Mouse (Mus musculus) hindbrain, embryonic 15.5 days (tissue): ENCODE data around the gene Loxl4. TPM values are rescaled to one million over a fixed set of nuclear protein-coding genes. Genes with fewer than 3 reads are reported as not detected.

Source experiments
- ATAC-seq: fragments of 200-750 bp; cut with Nextera tagmentation; 2 replicates; pipeline ENCODE4 v1.8.0; 2017; ENCODE audit warnings: low read depth, moderate number of reproducible peaks, moderate TSS enrichment; ENCODE audit not compliant: low FRiP score
- H3K27ac ChIP-seq: fragments of 300-500 bp; sonication (generic); replicated peaks from 2 replicates; pipeline ENCODE4 v1.5.1; 2015; ENCODE audit warnings: mild to moderate bottlenecking, inconsistent platforms
- H3K27me3 ChIP-seq: fragments of 300-500 bp; sonication (generic); 2 replicates; pipeline ENCODE4 v1.6.1; 2015; ENCODE audit warnings: control low read depth, inconsistent platforms
- H3K36me3 ChIP-seq: fragments of 300-500 bp; sonication (generic); 2 replicates; pipeline ENCODE4 v1.6.1; 2015; ENCODE audit warnings: control low read depth, inconsistent platforms
- H3K4me1 ChIP-seq: fragments of 300-500 bp; sonication (generic); replicated peaks from 2 replicates; pipeline ENCODE4 v1.6.1; 2015; ENCODE audit warnings: control low read depth, inconsistent platforms
- H3K4me2 ChIP-seq: fragments of 300-500 bp; sonication (generic); 2 replicates; pipeline ENCODE4 v1.6.1; 2015; ENCODE audit warnings: moderate library complexity, mild to moderate bottlenecking, inconsistent platforms
- H3K4me3 ChIP-seq: fragments of 300-500 bp; sonication (generic); 2 replicates; pipeline ENCODE4 v1.5.1; 2015; ENCODE audit warnings: mild to moderate bottlenecking, inconsistent platforms
- H3K9ac ChIP-seq: fragments of 300-500 bp; sonication (generic); 2 replicates; pipeline ENCODE4 v1.6.1; 2015; ENCODE audit warnings: inconsistent platforms
- H3K9me3 ChIP-seq: fragments of 300-500 bp; sonication (generic); 2 replicates; pipeline ENCODE4 v1.6.1; 2016; ENCODE audit warnings: control low read depth, inconsistent platforms
- WGBS: fragments of 180-500 bp; shearing (Covaris S2); methylation state at CpG from one replicate; pipeline ENCODE4 v1.1.7; 2015; 5-methylcytosine and 5-hydroxymethylcytosine counted together
- polyA plus RNA-seq: library from polyadenylated mRNA; unstranded; fragments of >200 nt; fragmentation: Nextera tagmentation; extraction: Ambion mirVana; gene quantifications from 2 replicates; pipeline ENCODE4 v1.2.1, GENCODE M21; 2015

Gene Loxl4
- polyA plus RNA-seq, 1 experiment from 2014 or later = not detected

GRCm38 (mm10) chr19:42583677-42584076 lies 28.9 kb downstream of the Loxl4 start:
- WGBS = 93% methylated on average over 5 of the region's 5 CpGs
- no peak overlapping the region for H3K27ac ChIP-seq
- H3K27me3 ChIP-seq = no peaks in the 10 kb centered on the region
- no peak for ATAC-seq
- no peak overlapping the region for H3K4me2 ChIP-seq
- no peaks in the 10 kb centered on the region for H3K9me3 ChIP-seq
- peaks cover 4% of the 10 kb centered on the region; the same call in 1 of the 2 replicates for H3K36me3 ChIP-seq
- no peak overlapping the region for H3K9ac ChIP-seq
- no peaks in the 10 kb centered on the region for H3K4me1 ChIP-seq
- H3K4me3 ChIP-seq = no peak overlapping the region

- no peak for ATAC-seq
- Histone ChIP-seq H3K27me3 (no peaks in the 10 kb centered on the region), H3K9ac (no peak overlapping the region), H3K4me3 (no peak overlapping the region), H3K36me3 (peaks cover 4% of the 10 kb centered on the region; the same call in 1 of the 2 replicates), H3K27ac (no peak overlapping the region), H3K4me2 (no peak overlapping the region), H3K9me3 (no peaks in the 10 kb centered on the region), H3K4me1 (no peaks in the 10 kb centered on the region)
- WGBS = 84% methylated on average over 13 of the region's 13 CpGs
Observed at GRCm38 (mm10) chr19:42582811-42583370, 29.7 kb downstream of the Loxl4 start.

GRCm38 (mm10) chr19:42580701-42581100 lies 31.9 kb downstream of the Loxl4 start:
- no peak overlapping the region for H3K4me2 ChIP-seq
- H3K9me3 ChIP-seq = no peaks in the 10 kb centered on the region
- WGBS = 50% methylated on average over 4 of the region's 4 CpGs
- no peak overlapping the region for H3K4me3 ChIP-seq
- no peak overlapping the region for H3K27ac ChIP-seq
- H3K27me3 ChIP-seq = no peaks in the 10 kb centered on the region
- peaks cover 4% of the 10 kb centered on the region; the same call in 1 of the 2 replicates for H3K36me3 ChIP-seq
- no peaks in the 10 kb centered on the region for H3K4me1 ChIP-seq
- no peak for ATAC-seq
- no peak overlapping the region for H3K9ac ChIP-seq

- ATAC-seq = no peak
- peaks cover 2% of the 10 kb centered on the region; the same call in 1 of the 2 replicates for H3K36me3 ChIP-seq
- H3K4me3 ChIP-seq = no peak overlapping the region
- WGBS = 88% methylated on average over 4 of the region's 4 CpGs
- H3K27ac ChIP-seq = no peak overlapping the region
- H3K9ac ChIP-seq = no peak overlapping the region
- H3K4me2 ChIP-seq = no peak overlapping the region
- no peaks in the 10 kb centered on the region for H3K27me3 ChIP-seq
- H3K9me3 ChIP-seq = no peaks in the 10 kb centered on the region
- H3K4me1 ChIP-seq = no peaks in the 10 kb centered on the region
Observed at GRCm38 (mm10) chr19:42578631-42579030, 34.0 kb downstream of the Loxl4 start.

- Histone ChIP-seq H3K4me1 (no peaks in the 10 kb centered on the region), H3K9ac (no peak overlapping the region), H3K9me3 (no peaks in the 10 kb centered on the region), H3K27ac (no peak overlapping the region), H3K27me3 (no peaks in the 10 kb centered on the region), H3K36me3 (no peaks in the 10 kb centered on the region), H3K4me2 (no peak overlapping the region), H3K4me3 (no peak overlapping the region)
- WGBS = 77% methylated on average over 1 of the region's 1 CpGs
- no peak for ATAC-seq
Observed at GRCm38 (mm10) chr19:42576856-42577255, 35.8 kb downstream of the Loxl4 start.

- no peak overlapping the region for H3K27ac ChIP-seq
- ATAC-seq = no peak
- WGBS = 93% methylated on average over 2 of the region's 2 CpGs
- no peaks in the 10 kb centered on the region for H3K36me3 ChIP-seq
- no peak overlapping the region for H3K4me3 ChIP-seq
- 0 out of 2 replicates have a peak, but pooled peaks cover 5% of the 10 kb centered on the region for H3K4me1 ChIP-seq
- no peaks in the 10 kb centered on the region for H3K9me3 ChIP-seq
- H3K27me3 ChIP-seq = no peaks in the 10 kb centered on the region
- H3K9ac ChIP-seq = no peak overlapping the region
- H3K4me2 ChIP-seq = no peak overlapping the region
Observed at GRCm38 (mm10) chr19:42575317-42575716, 37.3 kb downstream of the Loxl4 start.

- Histone ChIP-seq H3K4me3 (no peak overlapping the region), H3K27me3 (no peaks in the 10 kb centered on the region), H3K9me3 (no peaks in the 10 kb centered on the region), H3K36me3 (no peaks in the 10 kb centered on the region), H3K4me1 (0 out of 2 replicates have a peak, but pooled peaks cover 5% of the 10 kb centered on the region), H3K9ac (no peak overlapping the region), H3K4me2 (no peak overlapping the region), H3K27ac (no peak overlapping the region)
- 68% methylated on average over 4 of the region's 4 CpGs for WGBS
- no peak for ATAC-seq
Observed at GRCm38 (mm10) chr19:42571291-42571690, 41.3 kb downstream of the Loxl4 start.

- no peak overlapping the region for H3K4me2 ChIP-seq
- no peak for ATAC-seq
- no peak overlapping the region for H3K27ac ChIP-seq
- 0 out of 2 replicates have a peak, but pooled peaks cover 5% of the 10 kb centered on the region for H3K4me1 ChIP-seq
- no peaks in the 10 kb centered on the region for H3K36me3 ChIP-seq
- H3K9me3 ChIP-seq = no peaks in the 10 kb centered on the region
- H3K4me3 ChIP-seq = no peak overlapping the region
- no peaks in the 10 kb centered on the region for H3K27me3 ChIP-seq
- no peak overlapping the region for H3K9ac ChIP-seq
- WGBS = 78% methylated on average over 2 of the region's 2 CpGs
Observed at GRCm38 (mm10) chr19:42569076-42569475, 43.5 kb downstream of the Loxl4 start.

GRCm38 (mm10) chr19:42567020-42567419 lies 45.6 kb downstream of the Loxl4 start:
- 0 out of 2 replicates have a peak, but pooled peaks cover 5% of the 10 kb centered on the region for H3K4me1 ChIP-seq
- H3K4me2 ChIP-seq = no peak overlapping the region
- no peaks in the 10 kb centered on the region for H3K36me3 ChIP-seq
- H3K4me3 ChIP-seq = no peak overlapping the region
- no peak for ATAC-seq
- no peaks in the 10 kb centered on the region for H3K9me3 ChIP-seq
- no peak overlapping the region for H3K27ac ChIP-seq
- H3K9ac ChIP-seq = no peak overlapping the region
- H3K27me3 ChIP-seq = no peaks in the 10 kb centered on the region

GRCm38 (mm10) chr19:42566283-42567019 lies 46.2 kb downstream of the Loxl4 start:
- Histone ChIP-seq H3K36me3 (no peaks in the 10 kb centered on the region), H3K27me3 (no peaks in the 10 kb centered on the region), H3K4me2 (no peak overlapping the region), H3K9ac (no peak overlapping the region), H3K4me1 (0 out of 2 replicates have a peak, but pooled peaks cover 5% of the 10 kb centered on the region), H3K9me3 (no peaks in the 10 kb centered on the region), H3K27ac (no peak overlapping the region), H3K4me3 (no peak overlapping the region)
- ATAC-seq = no peak
- 96% methylated on average over 4 of the region's 4 CpGs for WGBS

GRCm38 (mm10) chr19:42563726-42564270 lies 48.8 kb downstream of the Loxl4 start:
- Histone ChIP-seq H3K4me2 (no peak overlapping the region), H3K27me3 (no peaks in the 10 kb centered on the region), H3K4me3 (no peak overlapping the region), H3K4me1 (no peaks in the 10 kb centered on the region), H3K9ac (no peak overlapping the region), H3K9me3 (no peaks in the 10 kb centered on the region), H3K27ac (no peak overlapping the region), H3K36me3 (no peaks in the 10 kb centered on the region)
- 87% methylated on average over 3 of the region's 3 CpGs for WGBS
- ATAC-seq = no peak

- Histone ChIP-seq H3K9ac (no peak overlapping the region), H3K36me3 (no peaks in the 10 kb centered on the region), H3K4me3 (no peak overlapping the region), H3K4me1 (no peaks in the 10 kb centered on the region), H3K4me2 (no peak overlapping the region), H3K9me3 (no peaks in the 10 kb centered on the region), H3K27ac (no peak overlapping the region), H3K27me3 (no peaks in the 10 kb centered on the region)
- ATAC-seq = no peak
- WGBS = 97% methylated on average over 3 of the region's 3 CpGs
Observed at GRCm38 (mm10) chr19:42562981-42563380, 49.6 kb downstream of the Loxl4 start.
